ENCODE assay signal across 9 mouse cellular contexts in the genomic region with DNA sequence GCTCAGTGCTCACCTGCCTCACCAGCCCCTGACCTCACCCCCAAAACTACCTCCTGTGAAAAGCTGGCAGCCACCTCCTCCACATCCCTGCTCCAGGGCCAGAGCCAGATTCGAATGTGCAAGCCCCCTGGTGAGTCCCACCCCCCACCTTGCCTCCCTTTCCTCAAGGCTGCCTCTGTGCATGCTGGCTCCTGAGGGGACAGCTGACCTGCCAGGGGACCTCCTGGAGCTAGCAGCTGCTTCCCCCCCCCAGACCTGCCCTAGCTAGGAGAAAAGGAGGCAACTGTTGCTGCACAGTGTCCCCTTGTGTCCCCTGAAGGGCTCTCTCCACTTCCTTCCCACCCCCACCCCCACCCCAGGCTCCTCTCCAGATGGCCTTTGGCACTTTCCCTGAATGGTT. TPM values are rescaled to one million over a fixed set of nuclear protein-coding genes. Genes with fewer than 3 reads are reported as not detected.
A peak's percentile ranks its signal among the peaks of the same experiment; 100 is the strongest.
DNase-seq lines count a peak whose midpoint lies in the region; ATAC-seq and TF ChIP-seq lines count a peak whose summit lies in the region.
"Had no signal": no experiment of that assay in that cellular context is flagged by ENCODE, and none has a peak within 500 bp of the region (broad histone marks: within the 10 kb centered on the region; RNA-seq: fewer than 3 reads in every experiment).

No protein-coding gene starts in this region.

- ATAC-seq in forebrain, embryonic 16.5 days: no peak
- ATAC-seq in lung, embryonic 14.5 days (ENCODE audit: insufficient read depth): no peak
- ATAC-seq in intestine, embryonic 14.5 days (replicated peaks; ENCODE audit: low FRiP score, low TSS enrichment, low read depth): no peak
- ATAC-seq in neural tube, embryonic 15.5 days (ENCODE audit: low FRiP score): no peak
- ATAC-seq in inflammation-experienced regulatory T-cells, adult 6 months: no peak

- H3K9me3 ChIP-seq in forebrain, embryonic 10.5 days: no peaks in the 10 kb centered on the region
- no peaks in the 10 kb centered on the region for H3K9me3 ChIP-seq in forebrain, embryonic 16.5 days (ENCODE audit: control insufficient read depth, low read length)
- H3K9me3 ChIP-seq in lung, embryonic 14.5 days (ENCODE audit: low read depth, low read length): no peaks in the 10 kb centered on the region
- H3K9me3 ChIP-seq in intestine, embryonic 14.5 days (ENCODE audit: control insufficient read depth, low read length): no peaks in the 10 kb centered on the region
- H3K9me3 ChIP-seq in neural tube, embryonic 15.5 days (replicated peaks): no peaks in the 10 kb centered on the region

- peak overlapping the region; percentile 48 for H3K27ac ChIP-seq in forebrain, embryonic 10.5 days
- no peak overlapping the region for H3K27ac ChIP-seq in forebrain, embryonic 16.5 days (ENCODE audit: low read length)
- peak overlapping the region; percentile 50; the same call in 1 of the 2 replicates for H3K27ac ChIP-seq in lung, embryonic 14.5 days (ENCODE audit: low read depth)
- 0 out of 2 replicates have a peak overlapping the region, but pooled peaks have one; percentile 22 for H3K27ac ChIP-seq in intestine, embryonic 14.5 days (ENCODE audit: low read depth)
- H3K27ac ChIP-seq in neural tube, embryonic 15.5 days (replicated peaks): peak overlapping the region; percentile 52

- H3K4me1 ChIP-seq in forebrain, embryonic 10.5 days: peaks cover 95% of the 10 kb centered on the region
- H3K4me1 ChIP-seq in forebrain, embryonic 16.5 days (replicated peaks; ENCODE audit: control insufficient read depth, insufficient read depth, low read length): peaks cover 59% of the 10 kb centered on the region
- H3K4me1 ChIP-seq in lung, embryonic 14.5 days (ENCODE audit: insufficient read depth): peaks cover 27% of the 10 kb centered on the region
- peaks cover 41% of the 10 kb centered on the region for H3K4me1 ChIP-seq in lung, adult 2 months (ENCODE audit: control insufficient read depth, insufficient read depth, low read length)
- peaks cover 65% of the 10 kb centered on the region for H3K4me1 ChIP-seq in intestine, embryonic 14.5 days (replicated peaks; ENCODE audit: control insufficient read depth, insufficient read depth, low read length)
- peaks cover 78% of the 10 kb centered on the region for H3K4me1 ChIP-seq in neural tube, embryonic 15.5 days

- no peak overlapping the region for H3K4me2 ChIP-seq in forebrain, embryonic 16.5 days (ENCODE audit: low read length)
- no peak overlapping the region for H3K4me2 ChIP-seq in lung, embryonic 14.5 days
- no peak overlapping the region for H3K4me2 ChIP-seq in intestine, embryonic 14.5 days (ENCODE audit: low read length)
- H3K4me2 ChIP-seq in neural tube, embryonic 15.5 days: no peak overlapping the region

- TF ChIP-seq POLR2A in lung, adult 2 months (IDR thresholded peaks at IDR 0.05; ENCODE audit: borderline replicate concordance, extremely low read depth, low read depth, low read length): no peak

- peak overlapping the region; percentile 21 for H3K4me3 ChIP-seq in forebrain, embryonic 10.5 days
- H3K4me3 ChIP-seq in forebrain, embryonic 16.5 days (replicated peaks; ENCODE audit: low read length): no peak overlapping the region
- H3K4me3 ChIP-seq in lung, embryonic 14.5 days (ENCODE audit: low read depth, low read length): 0 out of 2 replicates have a peak overlapping the region, but pooled peaks have one; percentile 2
- H3K4me3 ChIP-seq in lung, adult 2 months (replicated peaks; ENCODE audit: extremely low read depth, low read depth, low read length): no peak overlapping the region
- H3K4me3 ChIP-seq in intestine, embryonic 14.5 days (ENCODE audit: low read depth, low read length): no peak overlapping the region
- no peak overlapping the region for H3K4me3 ChIP-seq in neural tube, embryonic 15.5 days (replicated peaks)

- TF ChIP-seq CTCF in lung, embryonic 14.5 days (IDR thresholded peaks at IDR 0.05; ENCODE audit: low read depth): no peak
- TF ChIP-seq CTCF in lung, adult 2 months (IDR thresholded peaks at IDR 0.05; ENCODE audit: insufficient read depth, low read length): no peak

- no peaks in the 10 kb centered on the region for H3K27me3 ChIP-seq in forebrain, embryonic 10.5 days (ENCODE audit: poor library complexity, severe bottlenecking)
- H3K27me3 ChIP-seq in forebrain, embryonic 16.5 days (replicated peaks; ENCODE audit: control insufficient read depth, insufficient read depth, low read length): no peaks in the 10 kb centered on the region
- H3K27me3 ChIP-seq in lung, embryonic 14.5 days (ENCODE audit: insufficient read depth, low read length): no peaks in the 10 kb centered on the region
- no peaks in the 10 kb centered on the region for H3K27me3 ChIP-seq in intestine, embryonic 14.5 days (replicated peaks; ENCODE audit: control insufficient read depth, insufficient read depth, low read length)
- no peaks in the 10 kb centered on the region for H3K27me3 ChIP-seq in neural tube, embryonic 15.5 days (replicated peaks)

- 44% methylated on average over 1 of the region's 1 CpGs for WGBS in forebrain, embryonic 10.5 days
- 47% methylated on average over 1 of the region's 1 CpGs for WGBS in forebrain, embryonic 16.5 days
- WGBS in lung, embryonic 14.5 days: 64% methylated on average over 1 of the region's 1 CpGs
- 42% methylated on average over 1 of the region's 1 CpGs for WGBS in lung, adult 2 months
- 78% methylated on average over 1 of the region's 1 CpGs for WGBS in intestine, embryonic 14.5 days
- WGBS in neural tube, embryonic 15.5 days: 31% methylated on average over 1 of the region's 1 CpGs

- peaks cover 85% of the 10 kb centered on the region for H3K36me3 ChIP-seq in forebrain, embryonic 10.5 days (replicated peaks)
- H3K36me3 ChIP-seq in forebrain, embryonic 16.5 days (ENCODE audit: control insufficient read depth, insufficient read depth): peaks cover 37% of the 10 kb centered on the region
- H3K36me3 ChIP-seq in lung, embryonic 14.5 days (ENCODE audit: insufficient read depth): peaks cover 81% of the 10 kb centered on the region
- H3K36me3 ChIP-seq in intestine, embryonic 14.5 days (ENCODE audit: control insufficient read depth, insufficient read depth, low read length): peaks cover 63% of the 10 kb centered on the region
- peaks cover 56% of the 10 kb centered on the region for H3K36me3 ChIP-seq in neural tube, embryonic 15.5 days

- H3K9ac ChIP-seq in forebrain, embryonic 16.5 days (replicated peaks; ENCODE audit: low read depth, low read length): no peak overlapping the region
- H3K9ac ChIP-seq in lung, embryonic 14.5 days: no peak overlapping the region; the same call in 1 of the 2 replicates
- H3K9ac ChIP-seq in intestine, embryonic 14.5 days (ENCODE audit: low read length): no peak overlapping the region
- H3K9ac ChIP-seq in neural tube, embryonic 15.5 days (replicated peaks): no peak overlapping the region

- no peak for DNase-seq in forebrain, embryonic 10.5 days (ENCODE audit: extremely low spot score, low spot score)
- DNase-seq in lung, embryonic 14.5 days: no peak
- DNase-seq in lung, adult 2 months: no peak
- DNase-seq in intestine, embryonic 14.5 days (ENCODE audit: low spot score): no peak
- no peak for DNase-seq in adrenal gland, adult 18-20 months (ENCODE audit: low spot score in 2 of 2)
- DNase-seq: cerebellum, adult 2 months had no signal

RNA-seq across cellular contexts. Expression of a gene that starts 7.2 kb away (rescaled TPM):
- polyA plus RNA-seq in forebrain, embryonic 10.5 days (2016; fragmentation: Nextera tagmentation; extraction: Ambion mirVana): 19.1 and 19.8 TPM in 2 replicates
- 26.5 and 30.9 TPM in 2 replicates for polyA plus RNA-seq in forebrain, embryonic 16.5 days (2015; fragmentation: Nextera tagmentation; extraction: Ambion mirVana)
- 32.6 and 34.2 TPM in 2 replicates for polyA plus RNA-seq in lung, embryonic 14.5 days (2014; fragmentation: Nextera tagmentation; extraction: Ambion mirVana)
- polyA plus RNA-seq in lung, adult 2 months (2012; rRNA removed): 110 and 150 TPM in 2 replicates
- polyA plus RNA-seq in intestine, embryonic 14.5 days (2014; fragmentation: Nextera tagmentation; extraction: Ambion mirVana): 25.5 and 28.9 TPM in 2 replicates
- polyA plus RNA-seq in neural tube, embryonic 15.5 days (2015; fragmentation: Nextera tagmentation; extraction: Ambion mirVana): 19.4 and 20.5 TPM in 2 replicates
- total RNA-seq in adrenal gland, adult 18-20 months (2021): 10 to 100 TPM; 64.8 to 82.0 TPM
- 1 to 10 TPM; 7.3 to 9.3 (median 7.5) TPM for polyA plus RNA-seq in inflammation-experienced regulatory T-cells, adult 6 months (2017; shearing (Covaris generic))

RNA-seq across cellular contexts. Expression of a gene that starts 10.5 kb away (rescaled TPM):
- 90.9 and 116 TPM in 2 replicates for polyA plus RNA-seq in forebrain, embryonic 10.5 days (2016; fragmentation: Nextera tagmentation; extraction: Ambion mirVana)
- polyA plus RNA-seq in forebrain, embryonic 16.5 days (2015; fragmentation: Nextera tagmentation; extraction: Ambion mirVana): 318 and 335 TPM in 2 replicates
- polyA plus RNA-seq in lung, embryonic 14.5 days (2014; fragmentation: Nextera tagmentation; extraction: Ambion mirVana): 71.8 and 71.9 TPM in 2 replicates
- 162 and 200 TPM in 2 replicates for polyA plus RNA-seq in lung, adult 2 months (2012; rRNA removed)
- polyA plus RNA-seq in intestine, embryonic 14.5 days (2014; fragmentation: Nextera tagmentation; extraction: Ambion mirVana): 76.4 and 81.6 TPM in 2 replicates
- polyA plus RNA-seq in neural tube, embryonic 15.5 days (2015; fragmentation: Nextera tagmentation; extraction: Ambion mirVana): 284 and 345 TPM in 2 replicates
- total RNA-seq in adrenal gland, adult 18-20 months (2021): 10 to 100 TPM; 34.7 to 46.3 TPM
- polyA plus RNA-seq in inflammation-experienced regulatory T-cells, adult 6 months (2017; shearing (Covaris generic)): 100 to 1,000 TPM in 2 of 3 experiments, 10 to 100 TPM in 1; 84.2 to 255 (median 213) TPM

RNA-seq across cellular contexts. Expression of a gene that starts 14.6 kb away (rescaled TPM):
- 6.8 and 7.3 TPM in 2 replicates for polyA plus RNA-seq in forebrain, embryonic 10.5 days (2016; fragmentation: Nextera tagmentation; extraction: Ambion mirVana)
- polyA plus RNA-seq in forebrain, embryonic 16.5 days (2015; fragmentation: Nextera tagmentation; extraction: Ambion mirVana): 33.0 and 44.5 TPM in 2 replicates
- 3.8 and 5.5 TPM in 2 replicates for polyA plus RNA-seq in lung, embryonic 14.5 days (2014; fragmentation: Nextera tagmentation; extraction: Ambion mirVana)
- 29.9 and 31.5 TPM in 2 replicates for polyA plus RNA-seq in lung, adult 2 months (2012; rRNA removed)
- polyA plus RNA-seq in intestine, embryonic 14.5 days (2014; fragmentation: Nextera tagmentation; extraction: Ambion mirVana): 7.1 and 8.5 TPM in 2 replicates
- polyA plus RNA-seq in neural tube, embryonic 15.5 days (2015; fragmentation: Nextera tagmentation; extraction: Ambion mirVana): 91.9 and 93.0 TPM in 2 replicates
- 100 to 1,000 TPM; 129 to 266 TPM for total RNA-seq in adrenal gland, adult 18-20 months (2021)
- polyA plus RNA-seq in inflammation-experienced regulatory T-cells, adult 6 months (2017; shearing (Covaris generic)): 1 to 10 TPM in 2 of 3 experiments, under 1 TPM in 1; 0.60 to 2.3 (median 1.3) TPM

RNA-seq across cellular contexts. Expression of a gene that starts 16.8 kb away (rescaled TPM):
- 495 and 498 TPM in 2 replicates for polyA plus RNA-seq in forebrain, embryonic 10.5 days (2016; fragmentation: Nextera tagmentation; extraction: Ambion mirVana)
- polyA plus RNA-seq in forebrain, embryonic 16.5 days (2015; fragmentation: Nextera tagmentation; extraction: Ambion mirVana): 404 and 433 TPM in 2 replicates
- 493 and 529 TPM in 2 replicates for polyA plus RNA-seq in lung, embryonic 14.5 days (2014; fragmentation: Nextera tagmentation; extraction: Ambion mirVana)
- 709 and 1,054 TPM in 2 replicates for polyA plus RNA-seq in lung, adult 2 months (2012; rRNA removed)
- 590 and 627 TPM in 2 replicates for polyA plus RNA-seq in intestine, embryonic 14.5 days (2014; fragmentation: Nextera tagmentation; extraction: Ambion mirVana)
- 553 and 558 TPM in 2 replicates for polyA plus RNA-seq in neural tube, embryonic 15.5 days (2015; fragmentation: Nextera tagmentation; extraction: Ambion mirVana)
- 1,000 to 10,000 TPM in 1 of 2 experiments, 100 to 1,000 TPM in 1; 593 to 1,133 TPM for total RNA-seq in adrenal gland, adult 18-20 months (2021)
- polyA plus RNA-seq in inflammation-experienced regulatory T-cells, adult 6 months (2017; shearing (Covaris generic)): 100 to 1,000 TPM; 297 to 357 (median 299) TPM

RNA-seq across cellular contexts. Expression of a gene that starts 17.5 kb away (rescaled TPM):
- 9.8 and 10.7 TPM in 2 replicates for polyA plus RNA-seq in forebrain, embryonic 10.5 days (2016; fragmentation: Nextera tagmentation; extraction: Ambion mirVana)
- polyA plus RNA-seq in forebrain, embryonic 16.5 days (2015; fragmentation: Nextera tagmentation; extraction: Ambion mirVana): 8.5 and 10.6 TPM in 2 replicates
- polyA plus RNA-seq in lung, embryonic 14.5 days (2014; fragmentation: Nextera tagmentation; extraction: Ambion mirVana): 8.3 and 9.7 TPM in 2 replicates
- polyA plus RNA-seq in lung, adult 2 months (2012; rRNA removed): 11.2 and 14.0 TPM in 2 replicates
- 15.8 and 16.7 TPM in 2 replicates for polyA plus RNA-seq in intestine, embryonic 14.5 days (2014; fragmentation: Nextera tagmentation; extraction: Ambion mirVana)
- polyA plus RNA-seq in neural tube, embryonic 15.5 days (2015; fragmentation: Nextera tagmentation; extraction: Ambion mirVana): 13.5 and 14.3 TPM in 2 replicates
- total RNA-seq in adrenal gland, adult 18-20 months (2021): 10 to 100 TPM; 14.7 to 16.6 TPM
- polyA plus RNA-seq in inflammation-experienced regulatory T-cells, adult 6 months (2017; shearing (Covaris generic)): 10 to 100 TPM; 17.9 to 28.4 (median 20.5) TPM

Comparison
In these comparisons a context has a peak if more than half of its experiments do, and no peak if none do; other contexts are left out.
1. H3K4me3 ChIP-seq: peak in forebrain, embryonic 10.5 days (single experiment) and lung, embryonic 14.5 days (single experiment); none in forebrain, embryonic 16.5 days (single experiment), lung, adult 2 months (single experiment), intestine, embryonic 14.5 days (single experiment) and neural tube, embryonic 15.5 days (single experiment).